Mouse (Mus musculus) erythroblast, embryonic 14.5 days (primary cell): ENCODE results near the gene Smg6.

Experiments used
- GATA1 ChIP-seq: IDR thresholded peaks from 2 replicates; pipeline ENCODE4 v1.6.1; 2012; ENCODE audit warnings: low read length, inconsistent platforms, mixed read lengths
- TAL1 ChIP-seq: IDR thresholded peaks from 3 replicates; pipeline ENCODE4 v1.6.1; 2012; ENCODE audit warnings: low read length, inconsistent platforms, mixed read lengths

- TF ChIP-seq GATA1 (no peak), TAL1 (no peak)
Observed at GRCm38 (mm10) chr11:74895980-74896900, 29.4 kb upstream of the Smg6 start.
